Mouse (Mus musculus): ENCODE data around the gene Selenoh.
"Not testable (repeated sequence)": the region's sequence is repeated elsewhere in the genome, so short reads cannot be mapped to it uniquely, and the experiment has no call there.

GRCm38 (mm10) chr2:84671535-84671934 is 965 bp upstream of the Selenoh start:
- TF ChIP-seq HCFC1 (IDR thresholded peaks at IDR 0.05; ENCODE audit: low read depth, low read length); CTCF (conservative IDR thresholded peaks at IDR 0.05 in 1 of 2, IDR thresholded peaks at IDR 0.05 in 1 of 2; ENCODE audit: low read depth in 2 of 2, low read length in 2 of 2); EP300 (IDR thresholded peaks at IDR 0.05; ENCODE audit: low read length): not testable (repeated sequence)

Measured in CH12.LX (cell line).